ENCODE assay signal across 8 mouse cellular contexts in genomic region chr13:62855396-62856304, GRCm38 (mm10). TPM values are rescaled to one million over a fixed set of nuclear protein-coding genes. Genes with fewer than 3 reads are reported as not detected.
DNase-seq lines count a peak whose midpoint lies in the region; ATAC-seq and TF ChIP-seq lines count a peak whose summit lies in the region.

No protein-coding gene starts in this region.

- WGBS in heart, embryonic 12.5 days: 30% methylated on average over 25 of the region's 25 CpGs
- 33% methylated on average over 25 of the region's 25 CpGs for WGBS in heart, adult 2 months
- WGBS in hindbrain, embryonic 15.5 days: 35% methylated on average over 25 of the region's 25 CpGs
- 34% methylated on average over 25 of the region's 25 CpGs for WGBS in midbrain, embryonic 10.5 days
- WGBS in cerebellum, adult 2 months: 36% methylated on average over 25 of the region's 25 CpGs

- no peak for TF ChIP-seq EP300 in heart, adult 2 months (IDR thresholded peaks at IDR 0.05; ENCODE audit: insufficient read depth, low read depth, low read length)

- intact Hi-C loops in heart, adult 2 months (cut with DNase I): loop anchor here (2.0 to 10.0 kb wide), 3 partner anchors 93 to 391 kb away; partner anchors contain the start of gene Gm49359

- no peak for DNase-seq in heart, adult 2 months
- no peak for DNase-seq in ES-E14 (ENCODE audit: low read depth, low spot score)
- no peak for DNase-seq in midbrain, embryonic 10.5 days (ENCODE audit: low spot score)
- DNase-seq in cerebellum, adult 2 months: no peak
- DNase-seq in cerebellum, adult 18-20 months: no peak
- no peak for DNase-seq in right cerebral cortex, postnatal 4 days

- no peak overlapping the region for H3K27ac ChIP-seq in heart, embryonic 12.5 days (ENCODE audit: poor library complexity, severe bottlenecking)
- no peak overlapping the region for H3K27ac ChIP-seq in heart, adult 2 months
- H3K27ac ChIP-seq in ES-E14 (ENCODE audit: insufficient read depth, low read depth, low read length, poor library complexity, severe bottlenecking): no peak overlapping the region
- no peak overlapping the region for H3K27ac ChIP-seq in hindbrain, embryonic 15.5 days (replicated peaks)
- H3K27ac ChIP-seq in midbrain, embryonic 10.5 days (replicated peaks): no peak overlapping the region; the same call in 1 of the 2 replicates
- H3K27ac ChIP-seq in cerebellum, adult 2 months (ENCODE audit: insufficient read depth, low read length): no peak overlapping the region

- H3K4me2 ChIP-seq in heart, embryonic 12.5 days: peak overlapping the region; percentile 66
- peak overlapping the region; percentile 81 for H3K4me2 ChIP-seq in hindbrain, embryonic 15.5 days

- H3K4me3 ChIP-seq in heart, embryonic 12.5 days: peak overlapping the region; percentile 33
- H3K4me3 ChIP-seq in heart, adult 2 months: no peak overlapping the region
- H3K4me3 ChIP-seq in ES-E14 (ENCODE audit: insufficient read depth in 1 of 2, low read depth in 1 of 2, low read length in 2 of 2, poor library complexity in 1 of 2, severe bottlenecking in 1 of 2): peak overlapping the region in 1 of 2 experiments; percentile 58; a peak in 2 of 4 replicates
- H3K4me3 ChIP-seq in hindbrain, embryonic 15.5 days: peak overlapping the region; percentile 44
- peak overlapping the region; percentile 44 for H3K4me3 ChIP-seq in midbrain, embryonic 10.5 days
- H3K4me3 ChIP-seq in cerebellum, adult 2 months (replicated peaks; ENCODE audit: insufficient read depth, low read depth, low read length): no peak overlapping the region

- in situ Hi-C loops in ES-E14 (cut with MboI; ENCODE audit: low sequenced_read_pairs in 2 of 2, unreplicated experiment in 2 of 2): loop anchor here (10.0 to 25.0 kb wide), 2 partner anchors 231 to 393 kb away; partner anchors contain the start of genes 6720489N17Rik (in 1 of the 2) and Gm49359 (in 1 of the 2)

- H3K79me2 ChIP-seq in heart, adult 2 months (replicated peaks; ENCODE audit: control insufficient read depth, insufficient read depth, low read length): no peaks in the 10 kb centered on the region

- TF ChIP-seq CTCF in heart, adult 2 months (IDR thresholded peaks at IDR 0.05): no peak
- TF ChIP-seq CTCF in cerebellum, adult 2 months (IDR thresholded peaks at IDR 0.05; ENCODE audit: borderline replicate concordance, insufficient read depth, low read depth, low read length): no peak

- peaks cover 6% of the 10 kb centered on the region; the same call in 1 of the 2 replicates for H3K4me1 ChIP-seq in heart, embryonic 12.5 days (replicated peaks)
- peaks cover 3% of the 10 kb centered on the region for H3K4me1 ChIP-seq in heart, adult 2 months (ENCODE audit: control insufficient read depth, insufficient read depth, low read length)
- peaks cover 3 to 12% of the 10 kb centered on the region in 2 experiments; a peak in 2 of 4 replicates for H3K4me1 ChIP-seq in ES-E14 (ENCODE audit: control insufficient read depth in 2 of 2, insufficient read depth in 2 of 2, low read length in 2 of 2, poor library complexity in 1 of 2)
- 0 out of 2 replicates have a peak, but pooled peaks cover 2% of the 10 kb centered on the region for H3K4me1 ChIP-seq in hindbrain, embryonic 15.5 days (replicated peaks)
- H3K4me1 ChIP-seq in midbrain, embryonic 10.5 days: no peaks in the 10 kb centered on the region; the same call in 1 of the 2 replicates
- no peaks in the 10 kb centered on the region for H3K4me1 ChIP-seq in cerebellum, adult 2 months (ENCODE audit: control insufficient read depth, insufficient read depth, low read length)

- no peak for ATAC-seq in heart, embryonic 12.5 days (ENCODE audit: insufficient number of reproducible peaks, low FRiP score)
- peak; percentile 35 for ATAC-seq in hindbrain, embryonic 15.5 days (ENCODE audit: low FRiP score, low read depth)

- no peak overlapping the region for H3K9ac ChIP-seq in heart, embryonic 12.5 days
- no peak overlapping the region for H3K9ac ChIP-seq in heart, adult 2 months (ENCODE audit: low read depth, low read length)
- H3K9ac ChIP-seq in ES-E14 (ENCODE audit: insufficient read depth, low read depth, low read length, poor library complexity, severe bottlenecking): no peak overlapping the region
- peak overlapping the region; percentile 40 for H3K9ac ChIP-seq in hindbrain, embryonic 15.5 days

- TF ChIP-seq POLR2A in heart, adult 2 months (IDR thresholded peaks at IDR 0.05; ENCODE audit: insufficient read depth, low read depth, low read length): no peak
- TF ChIP-seq POLR2A in cerebellum, adult 2 months (IDR thresholded peaks at IDR 0.05; ENCODE audit: borderline replicate concordance, insufficient read depth, low read length): no peak

- H3K9me3 ChIP-seq in heart, embryonic 12.5 days (replicated peaks): no peaks in the 10 kb centered on the region
- no peaks in the 10 kb centered on the region for H3K9me3 ChIP-seq in ES-E14 (ENCODE audit: control insufficient read depth, insufficient read depth, low read depth, low read length)
- no peaks in the 10 kb centered on the region for H3K9me3 ChIP-seq in hindbrain, embryonic 15.5 days
- no peaks in the 10 kb centered on the region for H3K9me3 ChIP-seq in midbrain, embryonic 10.5 days (replicated peaks)

- no peaks in the 10 kb centered on the region for H3K27me3 ChIP-seq in heart, embryonic 12.5 days (replicated peaks)
- H3K27me3 ChIP-seq in heart, adult 2 months (ENCODE audit: control insufficient read depth, insufficient read depth, low read length): no peaks in the 10 kb centered on the region
- no peaks in the 10 kb centered on the region for H3K27me3 ChIP-seq in hindbrain, embryonic 15.5 days
- no peaks in the 10 kb centered on the region for H3K27me3 ChIP-seq in midbrain, embryonic 10.5 days (ENCODE audit: low read depth, poor library complexity, severe bottlenecking)
- H3K27me3 ChIP-seq in cerebellum, adult 2 months (ENCODE audit: control insufficient read depth, insufficient read depth, low read length): no peaks in the 10 kb centered on the region

- H3K36me3 ChIP-seq in heart, embryonic 12.5 days: no peaks in the 10 kb centered on the region
- no peaks in the 10 kb centered on the region for H3K36me3 ChIP-seq in heart, adult 2 months (ENCODE audit: control insufficient read depth, insufficient read depth, low read length)
- H3K36me3 ChIP-seq in ES-E14 (ENCODE audit: control insufficient read depth, insufficient read depth, low read length, poor library complexity, severe bottlenecking): no peaks in the 10 kb centered on the region
- no peaks in the 10 kb centered on the region for H3K36me3 ChIP-seq in hindbrain, embryonic 15.5 days
- H3K36me3 ChIP-seq in midbrain, embryonic 10.5 days: no peaks in the 10 kb centered on the region

TF ChIP-seq in ES-E14, 5 proteins besides CTCF, POLR2A, EP300 and RAD21:
- TF ChIP-seq ZC3H11A (IDR thresholded peaks at IDR 0.05; ENCODE audit: borderline replicate concordance, low read depth, low read length) (no peak), ZNF384 (IDR thresholded peaks at IDR 0.05; ENCODE audit: low read depth, low read length) (peak; percentile 70; the same call in 1 of the 2 replicates)

RNA-seq across cellular contexts. Expression of gene Fbp2, which starts 2.6 kb away (rescaled TPM):
- 0.20 TPM in 1 of 2 replicates, not detected in the other for polyA plus RNA-seq in heart, embryonic 12.5 days (2016; fragmentation: Nextera tagmentation; extraction: Ambion mirVana)
- total RNA-seq in heart, adult 2 months (2021): 10 to 100 TPM; 23.7 to 29.4 TPM
- polyA plus RNA-seq in heart, adult 2 months (2012; rRNA removed): 15.1 and 29.4 TPM in 2 replicates
- 3.0 and 10.4 TPM in 2 replicates for total RNA-seq in ES-E14 (2012; rRNA removed)
- polyA plus RNA-seq in hindbrain, embryonic 15.5 days (2015; fragmentation: Nextera tagmentation; extraction: Ambion mirVana): 0.69 and 1.2 TPM in 2 replicates
- polyA plus RNA-seq in midbrain, embryonic 10.5 days (2016; fragmentation: Nextera tagmentation; extraction: Ambion mirVana): not detected in 2 replicates
- polyA plus RNA-seq in cerebellum, adult 2 months (2012; rRNA removed): not detected in 2 replicates

RNA-seq across cellular contexts. Expression of gene Fbp1, which starts 32.4 kb away (rescaled TPM):
- 0.22 TPM in 1 of 2 replicates, not detected in the other for polyA plus RNA-seq in heart, embryonic 12.5 days (2016; fragmentation: Nextera tagmentation; extraction: Ambion mirVana)
- total RNA-seq in heart, adult 2 months (2021): not detected
- 0.51 and 0.94 TPM in 2 replicates for polyA plus RNA-seq in heart, adult 2 months (2012; rRNA removed)
- 0.95 and 2.6 TPM in 2 replicates for total RNA-seq in ES-E14 (2012; rRNA removed)
- polyA plus RNA-seq in hindbrain, embryonic 15.5 days (2015; fragmentation: Nextera tagmentation; extraction: Ambion mirVana): 0.49 and 0.59 TPM in 2 replicates
- 0.10 TPM in 1 of 2 replicates, not detected in the other for polyA plus RNA-seq in midbrain, embryonic 10.5 days (2016; fragmentation: Nextera tagmentation; extraction: Ambion mirVana)
- polyA plus RNA-seq in cerebellum, adult 2 months (2012; rRNA removed): 0.21 TPM in 1 of 2 replicates, not detected in the other

Comparison
In these comparisons a context has a peak if more than half of its experiments do, and no peak if none do; other contexts are left out.
1. H3K4me3 ChIP-seq: peak in heart, embryonic 12.5 days (single experiment), hindbrain, embryonic 15.5 days (single experiment) and midbrain, embryonic 10.5 days (single experiment); none in heart, adult 2 months (single experiment) and cerebellum, adult 2 months (single experiment).